Mouse (Mus musculus) WW6 (cell line): ENCODE data around the gene Tbxas1.

Experiments
- DNase-seq: peaks from one replicate; pipeline ENCODE4 v3.0.0-alpha.2; 2013; ENCODE audit warnings: low read depth, low spot score

The Tbxas1 gene

DNA sequence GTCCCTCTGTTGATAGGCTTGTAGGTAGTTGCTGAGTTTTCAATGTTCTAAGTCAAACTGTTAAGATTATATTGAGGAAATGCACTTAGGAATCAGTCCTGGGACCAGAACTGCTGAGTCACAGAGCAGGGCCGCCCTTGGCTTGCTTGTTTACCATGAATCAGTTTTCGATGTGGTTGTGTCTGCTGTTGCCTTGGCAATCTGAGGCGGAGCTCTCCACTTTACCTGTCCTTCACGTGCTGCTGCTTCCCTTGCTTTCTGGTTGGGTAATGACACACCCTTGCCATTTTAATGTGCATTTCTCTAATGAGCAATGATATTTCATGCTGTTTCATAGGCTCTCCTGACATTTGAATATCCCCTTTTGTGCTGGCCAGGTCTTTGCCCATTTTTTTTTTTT is 116.8 kb downstream of the Tbxas1 start:
- peak; percentile 20 for DNase-seq

DNA sequence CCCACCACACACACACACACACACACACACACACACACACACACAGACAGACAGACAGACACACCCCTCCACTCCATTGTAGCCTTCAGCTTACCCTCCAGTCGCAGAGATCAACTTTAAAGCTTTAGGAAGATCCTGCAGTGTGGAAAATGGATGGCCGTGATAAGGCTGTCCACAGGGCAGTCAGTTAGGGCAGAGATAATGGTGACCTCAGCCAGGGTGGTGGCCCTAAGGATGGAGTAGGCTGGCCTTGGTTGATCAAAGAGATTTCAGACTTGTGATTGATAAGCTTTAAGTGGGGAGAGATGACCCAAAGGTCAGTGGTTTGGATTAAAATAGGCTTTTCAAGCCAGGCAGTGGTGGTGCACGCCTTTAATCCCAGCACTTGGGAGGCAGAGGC is 120.6 kb downstream of the Tbxas1 start:
- DNase-seq: no peak

GRCm38 (mm10) chr6:38997838-38998237 is 122.6 kb downstream of the Tbxas1 start:
- DNase-seq: no peak

DNA sequence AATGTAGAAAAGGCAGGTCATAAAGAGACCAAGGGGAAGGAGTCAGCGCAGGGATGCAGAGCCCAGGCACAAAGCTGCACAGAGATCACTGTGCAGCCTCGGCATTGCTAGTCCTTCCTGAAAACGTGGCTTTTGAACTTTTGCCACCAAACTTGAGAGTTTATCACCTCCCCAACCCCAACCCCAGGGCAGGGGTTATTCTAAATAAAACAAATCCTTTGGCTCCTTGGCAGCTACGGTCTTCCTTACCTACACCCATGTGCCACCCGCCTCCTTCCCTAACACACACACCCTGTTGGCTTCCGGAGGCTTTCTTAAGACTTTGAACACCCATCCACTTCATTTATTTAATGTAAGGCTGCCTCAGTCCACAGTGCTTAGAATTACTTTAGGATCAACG is 127.9 kb downstream of the Tbxas1 start:
- DNase-seq: no peak

DNA sequence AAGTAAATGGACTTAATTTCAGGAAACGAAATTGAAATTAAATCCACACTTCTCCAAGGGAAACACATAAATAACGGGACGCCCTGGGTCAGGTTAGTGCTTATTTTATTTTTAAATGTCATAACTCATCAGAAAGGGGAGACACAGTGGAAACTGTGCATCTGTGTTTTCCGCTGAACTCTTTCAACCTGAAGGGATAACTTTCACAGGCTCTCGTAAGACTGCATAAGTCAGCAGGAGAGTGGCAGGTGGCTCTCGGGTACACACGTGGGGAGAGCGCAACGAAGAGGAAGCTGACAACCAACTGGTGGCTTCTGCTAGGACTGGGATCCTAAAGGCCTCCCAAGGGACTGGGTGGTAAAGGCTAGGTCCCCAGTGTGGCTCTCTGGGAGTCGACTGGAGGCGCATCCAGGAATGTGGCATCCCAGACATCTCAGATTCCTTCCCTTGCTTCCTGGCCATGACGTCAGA is 128.8 kb downstream of the Tbxas1 start:
- DNase-seq: no peak

- no peak for DNase-seq
Observed at GRCm38 (mm10) chr6:39005267-39005944, 130.2 kb downstream of the Tbxas1 start.

DNA sequence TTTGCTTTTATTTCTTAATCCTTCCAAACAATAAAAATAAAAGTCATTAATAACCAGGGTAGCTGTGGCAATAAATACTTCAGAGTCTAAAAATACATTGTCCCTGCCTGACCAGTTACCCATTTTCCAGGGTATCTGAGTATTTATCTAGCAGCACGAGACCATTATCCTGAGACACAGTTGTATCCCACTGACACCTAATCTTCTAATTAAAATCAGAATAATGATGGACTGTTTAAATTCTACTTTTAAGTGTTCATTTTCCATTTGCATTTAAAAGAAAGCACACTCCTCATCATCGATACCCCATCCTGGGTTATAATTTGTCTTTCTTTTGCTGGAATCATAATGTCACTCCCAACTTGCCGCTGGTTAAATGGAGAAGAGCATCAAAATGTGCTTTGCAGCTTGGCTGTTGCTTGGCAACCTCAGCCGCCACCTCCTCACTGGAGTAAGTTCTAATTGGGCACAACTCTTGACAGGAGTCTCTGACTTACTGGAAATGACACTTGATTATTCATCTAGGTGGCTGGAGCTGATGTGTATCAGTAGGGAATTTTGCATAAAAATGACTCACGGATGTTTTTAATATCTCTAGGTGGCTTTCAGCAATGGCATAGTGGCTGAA is 130.9 kb downstream of the Tbxas1 start:
- no peak for DNase-seq

DNA sequence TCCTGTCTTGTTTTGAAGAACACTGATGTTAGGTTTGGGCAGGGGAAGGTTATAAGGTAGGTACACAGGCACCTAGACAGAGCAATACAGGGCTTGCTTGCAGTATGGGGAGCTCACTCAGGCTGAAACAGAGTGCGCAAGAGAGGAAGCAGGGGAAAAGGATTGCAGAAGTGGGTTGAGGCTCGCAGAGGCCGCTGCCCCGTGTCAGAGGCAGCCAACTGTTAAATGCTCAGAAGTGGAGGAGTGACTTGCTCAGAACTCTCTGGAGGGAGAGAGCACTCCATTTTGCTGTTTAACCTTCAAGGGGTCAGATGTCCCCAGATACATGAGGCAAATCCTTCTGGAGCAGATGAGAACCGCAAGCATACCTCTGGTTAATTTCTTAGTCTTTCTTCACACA is 132.0 kb downstream of the Tbxas1 start:
- no peak for DNase-seq

DNA sequence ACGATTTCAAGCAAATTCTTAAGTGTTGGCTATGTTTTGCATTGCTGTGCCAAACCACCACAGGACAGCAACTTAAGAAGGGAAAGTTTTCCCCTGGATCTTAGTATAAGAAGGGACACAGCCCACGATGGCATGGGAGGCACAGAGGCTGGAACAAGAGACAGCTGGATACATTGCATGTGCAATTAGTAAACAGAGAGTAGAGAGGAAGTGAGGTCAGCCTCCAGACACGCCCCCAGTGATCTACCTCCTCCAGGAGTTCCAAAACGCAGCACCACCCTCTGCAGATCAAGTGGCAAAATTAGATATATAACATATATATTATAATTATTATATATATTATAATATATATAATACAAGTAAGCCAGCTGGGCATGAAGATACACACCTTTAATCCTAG is 132.9 kb downstream of the Tbxas1 start:
- DNase-seq: no peak

GRCm38 (mm10) chr6:39013034-39013832 is 138.0 kb downstream of the Tbxas1 start:
- no peak for DNase-seq

- no peak for DNase-seq
Observed at GRCm38 (mm10) chr6:39017942-39018341, 142.7 kb downstream of the Tbxas1 start.

DNA sequence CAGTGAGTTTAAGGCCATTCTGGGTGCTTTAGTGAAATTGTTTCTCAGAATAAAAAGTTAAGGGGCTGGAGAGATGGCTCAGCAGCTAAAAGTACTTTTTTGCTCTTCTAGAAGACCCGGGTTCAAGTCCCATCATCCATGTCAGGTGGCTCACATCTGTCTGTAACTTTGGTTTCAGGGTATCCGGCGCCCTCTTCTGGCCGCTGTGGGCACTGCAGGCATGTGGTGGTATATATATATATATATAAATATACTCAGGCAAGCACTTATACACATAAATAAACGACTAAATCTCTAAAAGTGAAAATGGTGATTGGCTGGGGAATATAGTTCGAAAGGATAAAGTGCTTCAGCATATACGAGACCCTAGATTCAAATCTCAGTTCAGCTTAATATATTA is 143.6 kb downstream of the Tbxas1 start:
- no peak for DNase-seq

- DNase-seq: no peak
Observed at GRCm38 (mm10) chr6:39019219-39019618, 144.0 kb downstream of the Tbxas1 start.

GRCm38 (mm10) chr6:39021909-39022308 is 146.7 kb downstream of the Tbxas1 start:
- DNase-seq: no peak

DNA sequence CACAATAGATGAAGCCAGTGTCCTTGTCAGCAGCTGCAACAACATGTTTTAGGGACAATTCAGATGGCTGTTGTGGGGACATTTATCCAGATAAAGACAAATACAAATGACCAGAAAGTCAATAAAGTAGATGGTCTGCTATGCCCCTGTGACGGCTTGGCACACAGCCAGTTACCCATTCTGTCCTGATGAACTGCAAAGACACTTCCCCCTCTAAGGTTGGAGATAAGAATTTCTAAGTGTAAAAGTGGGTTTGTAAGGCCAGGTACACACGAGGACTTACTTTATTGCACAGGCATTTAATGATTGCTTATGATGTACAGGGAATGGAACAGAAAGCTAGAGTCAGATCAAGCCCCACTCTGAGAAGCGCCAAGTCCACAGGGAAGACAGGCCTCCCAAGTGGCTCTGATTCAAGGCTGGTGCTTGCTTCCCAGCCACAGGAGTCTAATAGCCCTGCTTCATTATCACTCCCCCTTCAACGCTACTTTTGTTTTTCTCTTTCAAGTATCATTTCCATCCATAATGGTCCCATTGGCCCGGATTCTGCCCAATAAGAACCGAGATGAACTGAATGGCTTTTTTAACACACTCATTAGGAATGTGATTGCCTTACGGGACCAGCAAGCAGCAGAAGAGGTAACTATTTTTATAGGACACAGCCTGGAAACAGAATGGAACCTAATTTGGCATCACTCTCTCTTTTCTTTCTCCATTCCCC is 147.4 kb downstream of the Tbxas1 start:
- DNase-seq: no peak

DNA sequence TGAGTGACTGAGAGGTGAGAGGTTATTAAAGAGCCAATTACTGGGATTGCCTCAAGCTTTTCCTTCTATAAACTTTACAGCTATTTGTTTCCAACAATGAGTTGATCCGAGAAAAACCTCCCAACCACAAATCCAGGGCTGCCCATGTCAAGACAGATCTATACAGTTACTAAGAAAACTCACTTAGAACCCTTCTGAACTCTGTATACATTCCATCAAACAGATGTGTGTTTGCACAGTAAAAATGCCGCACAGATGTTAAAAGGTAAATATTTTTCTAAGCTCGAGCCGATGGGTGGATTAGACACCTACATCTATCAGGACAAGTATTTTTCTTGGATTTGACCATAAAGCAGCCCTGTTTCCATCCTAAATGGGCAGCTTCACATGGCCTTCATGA is 149.4 kb downstream of the Tbxas1 start:
- DNase-seq: no peak

- DNase-seq: no peak
Observed at GRCm38 (mm10) chr6:39025038-39025437, 149.8 kb downstream of the Tbxas1 start.

- DNase-seq: no peak
Observed at GRCm38 (mm10) chr6:39030714-39031113, 155.5 kb downstream of the Tbxas1 start.

- DNase-seq: no peak
Observed at GRCm38 (mm10) chr6:39033676-39034075, 158.5 kb downstream of the Tbxas1 start.

DNA sequence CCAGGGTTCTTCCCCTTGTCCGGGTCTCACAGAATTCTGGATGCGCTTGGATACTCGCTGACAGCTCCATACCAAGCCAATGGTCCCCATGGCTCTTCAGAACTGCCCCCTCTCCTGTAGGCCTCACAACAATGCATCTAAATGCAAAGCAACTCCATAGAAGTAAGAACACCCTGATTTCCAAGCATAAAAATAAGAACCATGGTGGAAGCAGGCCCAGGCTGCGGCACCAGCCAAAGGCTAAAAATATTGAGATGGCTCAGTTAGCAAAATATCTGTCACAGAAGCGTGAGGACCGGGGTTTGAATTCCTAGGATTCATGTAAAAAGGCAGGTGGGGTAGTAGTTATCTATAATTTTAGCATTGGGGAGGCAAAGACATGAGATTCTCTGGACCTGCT is 159.8 kb downstream of the Tbxas1 start:
- DNase-seq: no peak

DNA sequence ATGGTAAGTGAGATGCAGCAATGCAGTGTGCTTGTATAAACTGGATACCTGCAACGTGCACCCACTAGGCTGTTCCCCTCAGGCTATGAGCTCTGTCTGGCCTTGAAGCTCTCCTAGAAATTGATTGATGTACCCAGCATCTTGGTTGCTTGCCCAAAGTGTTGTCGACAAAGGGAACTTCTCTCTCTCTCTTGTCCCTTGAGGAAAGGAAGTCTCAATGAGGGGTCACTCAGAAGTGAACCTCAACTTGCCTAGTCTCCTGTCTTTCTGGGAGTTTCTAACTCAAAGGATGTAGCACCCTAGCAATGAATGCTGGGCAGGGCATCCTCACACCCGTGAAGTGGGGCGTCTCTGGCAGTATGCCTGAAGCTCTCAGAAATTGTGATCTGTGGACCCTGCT is 161.0 kb downstream of the Tbxas1 start:
- no peak for DNase-seq

DNA sequence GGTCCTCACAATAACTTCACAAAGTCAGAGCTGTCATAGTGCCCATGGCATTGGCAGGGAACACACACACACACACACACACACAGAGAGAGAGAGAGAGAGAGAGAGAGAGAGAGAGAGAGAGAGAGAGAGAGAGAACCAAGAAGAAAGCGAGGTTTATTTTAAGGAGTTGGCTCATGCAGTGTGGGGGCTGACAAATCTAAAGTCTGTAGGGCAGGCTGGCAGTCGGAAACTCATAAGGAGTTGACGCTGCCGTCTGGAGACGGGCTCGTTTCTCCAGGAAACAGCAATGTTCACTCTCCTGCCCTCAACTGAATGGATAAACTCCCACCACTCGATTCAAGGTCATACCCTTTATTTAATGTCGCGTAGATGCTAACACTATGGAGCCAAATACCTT is 165.2 kb downstream of the Tbxas1 start:
- no peak for DNase-seq
